In the genomic region with DNA sequence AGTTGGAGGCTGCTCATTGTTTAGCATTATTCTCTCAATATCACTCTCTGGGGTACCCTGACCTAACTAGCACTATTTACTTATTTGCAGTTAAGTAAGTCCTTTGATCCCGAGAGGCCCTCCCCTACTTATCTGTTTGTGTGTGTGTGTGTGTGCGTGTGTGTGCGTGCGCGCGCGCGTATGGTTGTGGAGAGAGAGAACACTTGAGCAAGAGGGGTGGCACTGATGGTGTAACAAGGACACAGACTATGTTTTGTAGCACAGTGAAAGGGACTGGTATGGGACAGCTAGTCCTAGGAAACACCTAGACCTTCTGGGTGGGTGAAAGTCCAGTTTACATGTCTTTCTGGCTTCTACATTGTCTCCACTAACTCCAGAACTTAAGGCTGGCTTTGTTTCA, we compare ENCODE assay signal across 37 mouse cellular contexts. TPM values are rescaled to one million over a fixed set of nuclear protein-coding genes. Genes with fewer than 3 reads are reported as not detected.
DNase-seq lines count a peak whose midpoint lies in the region; ATAC-seq lines count a peak whose summit lies in the region.
"Had no signal": no experiment of that assay in that cellular context is flagged by ENCODE, and none has a peak within 500 bp of the region (broad histone marks: within the 10 kb centered on the region; RNA-seq: fewer than 3 reads in every experiment).

No protein-coding gene starts in this region.

- peaks cover 11% of the 10 kb centered on the region for H3K4me1 ChIP-seq in midbrain, embryonic 11.5 days (ENCODE audit: control insufficient read depth, insufficient read depth, low read length)
- peaks cover 20% of the 10 kb centered on the region for H3K4me1 ChIP-seq in midbrain, embryonic 13.5 days (replicated peaks)
- peaks cover 2% of the 10 kb centered on the region; the same call in 1 of the 2 replicates for H3K4me1 ChIP-seq in intestine, embryonic 15.5 days (replicated peaks)
- peaks cover 33% of the 10 kb centered on the region for H3K4me1 ChIP-seq in liver, embryonic 13.5 days (replicated peaks)

- no peak overlapping the region for H3K27ac ChIP-seq in midbrain, embryonic 11.5 days (ENCODE audit: low read depth, low read length)
- no peak overlapping the region for H3K27ac ChIP-seq in midbrain, embryonic 13.5 days
- H3K27ac ChIP-seq in intestine, embryonic 15.5 days = no peak overlapping the region
- no peak overlapping the region for H3K27ac ChIP-seq in liver, embryonic 13.5 days
- H3K27ac ChIP-seq: embryonic facial prominence, embryonic 13.5 days; forebrain, embryonic 15.5 days; heart, adult 2 months; heart, embryonic 13.5 days; kidney, embryonic 15.5 days; left cerebral cortex, adult 2 months; limb, embryonic 10.5 days; limb, embryonic 15.5 days had no signal

- no peaks in the 10 kb centered on the region for H3K9me3 ChIP-seq in midbrain, embryonic 11.5 days (ENCODE audit: control insufficient read depth, low read length)
- no peaks in the 10 kb centered on the region for H3K9me3 ChIP-seq in midbrain, embryonic 13.5 days
- no peaks in the 10 kb centered on the region for H3K9me3 ChIP-seq in intestine, embryonic 15.5 days
- no peaks in the 10 kb centered on the region for H3K9me3 ChIP-seq in liver, embryonic 13.5 days (replicated peaks)
- H3K9me3 ChIP-seq: embryonic facial prominence, embryonic 13.5 days; forebrain, embryonic 10.5 days; forebrain, embryonic 15.5 days; heart, embryonic 13.5 days; kidney, embryonic 15.5 days; limb, embryonic 10.5 days; limb, embryonic 15.5 days; megakaryocyte, embryonic 14.5 days had no signal

- H3K4me2 ChIP-seq in midbrain, embryonic 11.5 days = no peak overlapping the region
- no peak overlapping the region for H3K4me2 ChIP-seq in midbrain, embryonic 13.5 days (replicated peaks)
- peak overlapping the region; percentile 80; the same call in 1 of the 2 replicates for H3K4me2 ChIP-seq in intestine, embryonic 15.5 days (replicated peaks)
- H3K4me2 ChIP-seq in liver, embryonic 13.5 days = peak overlapping the region; percentile 84; the same call in 1 of the 2 replicates

- intact Hi-C loops in left cerebral cortex, postnatal 4 days (cut with DNase I) = no loop called here

- H3K27me3 ChIP-seq in midbrain, embryonic 11.5 days (ENCODE audit: control insufficient read depth, insufficient read depth, low read length) = peaks cover 4% of the 10 kb centered on the region
- H3K27me3 ChIP-seq in midbrain, embryonic 13.5 days = peaks cover 21% of the 10 kb centered on the region
- H3K27me3 ChIP-seq in intestine, embryonic 15.5 days (replicated peaks) = peaks cover 5% of the 10 kb centered on the region; the same call in 1 of the 2 replicates
- H3K27me3 ChIP-seq in liver, embryonic 13.5 days = peaks cover 16% of the 10 kb centered on the region
- H3K27me3 ChIP-seq: embryonic facial prominence, embryonic 13.5 days; limb, embryonic 15.5 days had no signal

- 91% methylated on average over 8 of the region's 8 CpGs for WGBS in midbrain, embryonic 11.5 days
- WGBS in midbrain, embryonic 13.5 days = 94% methylated on average over 8 of the region's 8 CpGs
- 84% methylated on average over 8 of the region's 8 CpGs for WGBS in intestine, embryonic 15.5 days
- 81% methylated on average over 8 of the region's 8 CpGs for WGBS in liver, embryonic 13.5 days (ENCODE audit: insufficient replicate concordance)

- H3K4me3 ChIP-seq in midbrain, embryonic 11.5 days (ENCODE audit: low read depth, low read length) = no peak overlapping the region
- H3K4me3 ChIP-seq in midbrain, embryonic 13.5 days (replicated peaks) = no peak overlapping the region
- no peak overlapping the region for H3K4me3 ChIP-seq in intestine, embryonic 15.5 days (replicated peaks)
- H3K4me3 ChIP-seq in liver, embryonic 13.5 days (replicated peaks) = no peak overlapping the region

- H3K9ac ChIP-seq in midbrain, embryonic 11.5 days (ENCODE audit: low read length) = no peak overlapping the region
- no peak overlapping the region for H3K9ac ChIP-seq in midbrain, embryonic 13.5 days (replicated peaks)
- H3K9ac ChIP-seq in intestine, embryonic 15.5 days = no peak overlapping the region
- no peak overlapping the region for H3K9ac ChIP-seq in liver, embryonic 13.5 days
- H3K9ac ChIP-seq: forebrain, embryonic 15.5 days; kidney, embryonic 15.5 days; limb, embryonic 15.5 days had no signal

- ATAC-seq in midbrain, embryonic 11.5 days (ENCODE audit: low FRiP score) = no peak
- ATAC-seq in midbrain, embryonic 13.5 days = no peak
- ATAC-seq in intestine, embryonic 15.5 days = no peak
- ATAC-seq in liver, embryonic 13.5 days (ENCODE audit: low read depth) = no peak

- H3K36me3 ChIP-seq in midbrain, embryonic 11.5 days (ENCODE audit: control insufficient read depth, insufficient read depth, low read length) = no peaks in the 10 kb centered on the region
- no peaks in the 10 kb centered on the region for H3K36me3 ChIP-seq in midbrain, embryonic 13.5 days
- H3K36me3 ChIP-seq in intestine, embryonic 15.5 days = no peaks in the 10 kb centered on the region
- H3K36me3 ChIP-seq in liver, embryonic 13.5 days = no peaks in the 10 kb centered on the region
- H3K36me3 ChIP-seq: embryonic facial prominence, embryonic 13.5 days; forebrain, embryonic 10.5 days; forebrain, embryonic 15.5 days; heart, embryonic 13.5 days; kidney, embryonic 15.5 days; limb, embryonic 10.5 days; limb, embryonic 15.5 days had no signal

- peak; percentile 80 for DNase-seq in midbrain, embryonic 11.5 days (ENCODE audit: low spot score, missing footprints)
- DNase-seq in liver, embryonic 13.5 days = no peak
- DNase-seq in lung, postnatal 4 days = no peak
- no peak for DNase-seq in left cerebral cortex, adult 8-10 months (ENCODE audit: low spot score in 2 of 2)
- no peak for DNase-seq in left cerebral cortex, postnatal 4 days
- DNase-seq: adrenal gland, postnatal 25 days; cerebellum, adult 11-12 months; cerebellum, postnatal 10 days; gastrocnemius, adult 2 months; gastrocnemius, postnatal 36 days; heart, adult 2 months; heart, postnatal 10 days; kidney, adult 18-20 months; kidney, postnatal 25 days; lung, postnatal 36 days; midbrain, embryonic 14.5 days; right cerebral cortex, adult 18-20 months; spleen, adult 18-20 months; thymus, postnatal 36 days had no signal

RNA-seq across cellular contexts. Expression of a gene that starts 1.1 kb away (rescaled TPM):
- 18.3 and 20.8 TPM in 2 replicates for polyA plus RNA-seq in midbrain, embryonic 11.5 days (2014; fragmentation: Nextera tagmentation; extraction: Ambion mirVana)
- polyA plus RNA-seq in midbrain, embryonic 13.5 days (2015; fragmentation: Nextera tagmentation; extraction: Ambion mirVana) = 21.0 and 21.2 TPM in 2 replicates
- 40.4 and 41.5 TPM in 2 replicates for polyA plus RNA-seq in intestine, embryonic 15.5 days (2015; fragmentation: Nextera tagmentation; extraction: Ambion mirVana)
- polyA plus RNA-seq in liver, embryonic 13.5 days (2015; fragmentation: Nextera tagmentation; extraction: Ambion mirVana) = 8.0 and 8.3 TPM in 2 replicates
- total RNA-seq in left cerebral cortex, adult 8-10 months (2022) = 10 to 100 TPM; 16.2 to 18.5 (median 17.1) TPM
- 10 to 100 TPM; 34.6 TPM for total RNA-seq in left cerebral cortex, postnatal 4 days (2021)

RNA-seq across cellular contexts. Expression of a gene that starts 12.1 kb away (rescaled TPM):
- polyA plus RNA-seq in midbrain, embryonic 11.5 days (2014; fragmentation: Nextera tagmentation; extraction: Ambion mirVana) = 4.4 and 4.5 TPM in 2 replicates
- 0.82 and 0.97 TPM in 2 replicates for polyA plus RNA-seq in midbrain, embryonic 13.5 days (2015; fragmentation: Nextera tagmentation; extraction: Ambion mirVana)
- 0.75 and 0.82 TPM in 2 replicates for polyA plus RNA-seq in intestine, embryonic 15.5 days (2015; fragmentation: Nextera tagmentation; extraction: Ambion mirVana)
- not detected in 2 replicates for polyA plus RNA-seq in liver, embryonic 13.5 days (2015; fragmentation: Nextera tagmentation; extraction: Ambion mirVana)
- total RNA-seq in left cerebral cortex, adult 8-10 months (2022) = under 1 TPM in 2 of 4 experiments, not detected in 2; 0.14 to 0.15 TPM
- not detected for total RNA-seq in left cerebral cortex, postnatal 4 days (2021)
- total RNA-seq: adrenal gland, adult 18-20 months; adrenal gland, postnatal 25 days; gastrocnemius, adult 2 months; gastrocnemius, postnatal 36 days; heart, adult 2 months; heart, postnatal 10 days; hematopoietic stem cell, adult 5-6 weeks; layer of hippocampus, adult 18-20 months; layer of hippocampus, postnatal 10 days; left cerebral cortex, adult 2 months had no signal
- polyA plus RNA-seq: CD4-positive, CD25-positive, alpha-beta regulatory T cell, adult 4 months; embryonic facial prominence, embryonic 13.5 days; heart, adult 2 months; heart, embryonic 13.5 days; kidney, embryonic 15.5 days; limb, embryonic 10.5 days; lung, embryonic 16.5 days; stomach, embryonic 16.5 days had no signal

RNA-seq across cellular contexts. Expression of a gene that starts 35.3 kb away (rescaled TPM):
- 145 and 152 TPM in 2 replicates for polyA plus RNA-seq in midbrain, embryonic 11.5 days (2014; fragmentation: Nextera tagmentation; extraction: Ambion mirVana)
- 73.0 and 77.5 TPM in 2 replicates for polyA plus RNA-seq in midbrain, embryonic 13.5 days (2015; fragmentation: Nextera tagmentation; extraction: Ambion mirVana)
- 1,488 and 1,505 TPM in 2 replicates for polyA plus RNA-seq in intestine, embryonic 15.5 days (2015; fragmentation: Nextera tagmentation; extraction: Ambion mirVana)
- 86.1 and 99.6 TPM in 2 replicates for polyA plus RNA-seq in liver, embryonic 13.5 days (2015; fragmentation: Nextera tagmentation; extraction: Ambion mirVana)
- 100 to 1,000 TPM in 2 of 4 experiments, 10 to 100 TPM in 2; 92.1 to 104 (median 98.2) TPM for total RNA-seq in left cerebral cortex, adult 8-10 months (2022)
- 10 to 100 TPM; 65.5 to 68.2 TPM for total RNA-seq in left cerebral cortex, postnatal 4 days (2021)

Comparison
In these comparisons a context has a peak if more than half of its experiments do, and no peak if none do; other contexts are left out.
1. H3K4me2 ChIP-seq: peak in intestine, embryonic 15.5 days (single experiment) and liver, embryonic 13.5 days (single experiment); none in midbrain, embryonic 11.5 days (single experiment) and midbrain, embryonic 13.5 days (single experiment).